Mouse (Mus musculus) ES-CJ7 (cell line): ENCODE measurements around the gene C2cd4a.

Experiments used
- DNase-seq: peaks from one replicate; pipeline ENCODE4 v3.0.0; 2011; ENCODE audit warnings: low read depth, low spot score

The C2cd4a gene

DNA sequence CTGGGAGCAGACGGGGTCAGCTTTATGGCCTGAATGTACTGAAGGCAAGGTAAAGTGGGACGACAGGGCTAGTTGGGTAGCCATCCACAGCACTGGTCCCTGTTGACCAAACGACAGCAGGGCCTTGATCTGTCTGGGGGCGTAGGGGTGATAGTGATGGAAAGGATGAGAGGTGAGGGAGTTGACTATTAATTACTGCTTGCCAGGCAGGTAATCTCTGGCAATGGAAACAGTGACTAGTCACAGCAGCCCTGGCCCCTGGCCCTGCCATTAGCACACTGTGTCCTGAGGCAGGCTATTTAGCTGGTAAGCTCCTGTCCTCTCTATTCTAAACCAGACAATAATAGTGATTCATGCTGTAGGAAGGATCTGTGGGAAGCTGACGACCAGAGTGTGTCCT lies 39.7 kb downstream of the C2cd4a start:
- DNase-seq = no peak

DNA sequence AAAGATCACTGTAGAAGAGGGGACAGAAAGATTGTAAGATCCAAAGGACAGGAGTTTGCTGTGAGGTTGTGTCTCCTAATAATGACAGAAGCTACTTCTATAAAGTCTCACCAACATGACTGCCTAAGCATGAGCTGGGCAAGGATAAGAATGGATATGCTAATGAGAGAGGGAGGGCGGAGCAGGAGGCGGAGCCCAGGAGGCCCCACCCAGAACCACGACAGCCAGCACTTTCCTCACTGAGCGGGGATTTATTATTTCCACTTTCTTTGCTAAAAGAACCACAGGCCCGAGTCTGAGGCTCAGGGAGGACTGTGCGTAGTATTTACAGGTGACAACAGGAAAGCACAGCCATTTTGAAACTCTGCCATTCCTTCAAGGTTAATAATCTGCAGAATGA lies 44.5 kb downstream of the C2cd4a start:
- DNase-seq = peak; percentile 21

DNA sequence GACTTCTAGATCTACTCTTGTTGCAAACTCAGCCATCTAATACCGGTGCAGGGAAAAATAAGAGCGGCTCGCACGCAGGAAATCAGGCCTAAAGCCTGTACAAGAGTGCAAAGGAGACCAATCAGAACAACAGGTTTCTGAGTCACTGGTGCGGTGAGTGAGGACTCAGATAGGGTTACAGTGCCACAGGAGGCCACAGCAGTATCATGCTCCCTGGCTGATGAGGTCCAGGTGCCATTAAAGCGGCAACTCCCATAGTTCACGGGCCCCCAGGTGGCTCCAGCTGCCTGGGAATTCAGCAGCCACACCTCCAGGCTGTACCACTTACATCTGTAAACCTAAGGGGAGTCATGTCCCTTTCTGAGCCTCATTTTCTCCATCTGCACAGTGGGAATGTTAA lies 45.8 kb downstream of the C2cd4a start:
- no peak for DNase-seq

DNA sequence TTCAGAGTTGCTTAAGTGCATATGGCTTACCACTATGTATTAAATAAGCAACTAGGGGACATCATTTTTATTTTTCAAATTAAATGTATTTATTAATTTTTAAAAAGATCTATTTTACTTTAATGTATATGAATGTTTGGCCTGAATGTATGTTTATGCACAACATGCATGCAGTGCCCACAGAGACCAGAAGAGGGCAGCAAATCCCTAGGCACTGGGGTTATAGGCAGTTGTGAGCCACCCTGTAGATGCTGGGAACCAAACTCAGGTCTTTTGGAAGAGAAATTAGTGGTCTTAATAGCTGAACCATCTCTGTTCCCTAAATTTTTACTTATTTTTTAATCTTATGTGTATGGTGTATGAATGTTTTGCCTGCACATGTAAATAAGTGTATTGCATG lies 48.2 kb downstream of the C2cd4a start:
- DNase-seq = peak; percentile 46

DNA sequence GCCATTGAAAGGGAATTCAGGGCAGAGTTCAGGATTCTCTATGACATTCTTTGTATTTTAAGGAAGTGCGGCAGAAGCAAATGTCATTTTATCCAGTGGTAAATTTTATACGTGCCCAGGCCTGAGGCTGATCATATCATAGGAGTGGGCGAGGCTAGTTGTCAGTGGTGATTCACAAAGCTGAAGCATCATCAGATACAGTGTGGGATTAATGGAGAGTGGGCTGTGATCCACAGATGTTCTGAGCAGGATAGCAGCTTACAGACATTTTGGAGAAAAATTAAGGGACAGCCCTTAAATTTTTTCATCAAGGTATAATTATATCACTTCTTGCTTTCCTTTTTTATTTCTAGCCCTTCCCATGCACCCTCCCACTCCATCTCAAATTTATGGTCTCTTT lies 48.7 kb downstream of the C2cd4a start:
- no peak for DNase-seq

DNA sequence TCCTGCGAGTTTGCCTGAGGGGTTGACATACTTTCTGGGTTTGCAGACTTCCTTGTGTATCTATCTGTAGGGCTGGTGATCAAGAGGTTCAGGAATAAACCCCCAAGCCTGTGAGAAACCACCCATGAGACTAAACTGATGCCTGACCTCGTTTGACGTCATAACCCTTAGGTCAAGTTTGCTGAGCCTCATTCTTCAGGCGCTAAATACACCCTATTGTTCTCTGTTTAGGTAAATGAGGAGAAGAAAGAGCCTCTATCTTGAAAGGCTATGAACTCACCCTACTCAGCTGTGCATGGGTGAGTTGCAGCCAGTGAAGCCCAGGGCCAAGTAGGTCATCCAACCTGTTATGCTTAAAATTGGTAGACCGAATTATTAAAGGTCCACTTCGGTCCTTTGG lies 49.3 kb downstream of the C2cd4a start:
- DNase-seq = no peak
